Mouse (Mus musculus) neural tube, embryonic 12.5 days (tissue): Measurements from ENCODE around the gene Bnip1. TPM values are rescaled to one million over a fixed set of nuclear protein-coding genes. Genes with fewer than 3 reads are reported as not detected.

Experiments used
- ATAC-seq: fragments of 200-750 bp; cut with Nextera tagmentation; 2 replicates; pipeline ENCODE4 v1.8.0; 2017; ENCODE audit warnings: low read depth, mild to moderate bottlenecking, moderate TSS enrichment, moderate library complexity; ENCODE audit not compliant: low FRiP score
- H3K27ac ChIP-seq: fragments of 300-500 bp; sonication (generic); 2 replicates; pipeline ENCODE4 v1.5.1; 2016
- H3K27me3 ChIP-seq: fragments of 300-500 bp; sonication (generic); replicated peaks from 2 replicates; pipeline ENCODE4 v1.6.1; 2016; ENCODE audit warnings: mild to moderate bottlenecking
- H3K36me3 ChIP-seq: fragments of 300-500 bp; sonication (generic); 2 replicates; pipeline ENCODE4 v1.6.1; 2016; ENCODE audit warnings: mild to moderate bottlenecking
- H3K4me1 ChIP-seq: fragments of 300-500 bp; sonication (generic); 2 replicates; pipeline ENCODE4 v1.6.1; 2016
- H3K4me2 ChIP-seq: fragments of 300-500 bp; sonication (generic); replicated peaks from 2 replicates; pipeline ENCODE4 v1.6.1; 2016; ENCODE audit warnings: mild to moderate bottlenecking
- H3K4me3 ChIP-seq: fragments of 300-500 bp; sonication (generic); 2 replicates; pipeline ENCODE4 v1.5.1; 2016
- H3K9ac ChIP-seq: fragments of 300-500 bp; sonication (generic); 2 replicates; pipeline ENCODE4 v1.6.1; 2016; ENCODE audit warnings: mild to moderate bottlenecking
- H3K9me3 ChIP-seq: fragments of 300-500 bp; sonication (generic); 2 replicates; pipeline ENCODE4 v1.6.1; 2016; ENCODE audit warnings: mild to moderate bottlenecking
- WGBS: fragments of 180-500 bp; shearing (Covaris S2); methylation state at CpG from one replicate; pipeline ENCODE4 v1.1.7; 2016; 5-methylcytosine and 5-hydroxymethylcytosine counted together
- polyA plus RNA-seq: library from polyadenylated mRNA; unstranded; fragments of >200 nt; fragmentation: Nextera tagmentation; extraction: Ambion mirVana; gene quantifications from 2 replicates; pipeline ENCODE4 v1.2.1, GENCODE M21; 2016

The Bnip1 gene
- polyA plus RNA-seq, 1 experiment from 2014 or later, result 48.5 TPM

DNA sequence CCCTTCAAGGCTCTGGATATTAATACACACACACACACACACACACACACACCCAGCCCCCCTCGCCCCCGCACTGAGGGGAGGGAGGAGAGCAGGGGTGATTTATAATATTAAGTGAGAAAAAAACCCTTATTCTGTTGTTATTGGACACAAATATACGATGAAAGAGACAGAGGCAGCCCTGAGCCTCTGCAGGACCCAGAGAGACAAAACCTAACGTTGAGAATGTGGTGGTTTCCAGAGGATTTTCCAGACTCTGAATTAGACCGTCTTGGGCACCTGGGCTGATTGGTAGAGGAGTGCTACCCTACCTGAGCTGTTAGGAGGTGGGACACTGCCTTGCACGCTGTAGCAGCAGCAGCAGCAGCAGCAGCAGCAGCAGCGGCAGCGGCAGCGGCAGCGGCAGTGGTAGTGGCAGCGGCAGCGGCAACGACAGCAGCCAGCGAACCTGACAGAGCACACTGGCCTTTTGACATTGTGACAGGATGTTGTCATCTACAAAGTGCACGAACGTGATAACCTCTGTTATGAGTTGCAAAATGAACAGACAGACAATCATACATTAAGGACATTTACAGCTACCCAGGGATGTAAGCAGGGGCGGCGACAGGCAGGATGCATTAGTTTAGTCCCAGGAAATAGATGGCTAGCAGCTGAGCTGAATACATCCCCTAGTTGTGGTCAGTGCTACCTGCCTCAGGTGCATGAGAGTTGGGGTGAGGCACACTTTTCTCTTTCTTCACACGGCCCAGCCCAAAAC is 56.1 kb downstream of the Bnip1 start:
- 3% methylated on average over 19 of the region's 19 CpGs for WGBS
- ATAC-seq, result no peak
- no peak overlapping the region for H3K9ac ChIP-seq

DNA sequence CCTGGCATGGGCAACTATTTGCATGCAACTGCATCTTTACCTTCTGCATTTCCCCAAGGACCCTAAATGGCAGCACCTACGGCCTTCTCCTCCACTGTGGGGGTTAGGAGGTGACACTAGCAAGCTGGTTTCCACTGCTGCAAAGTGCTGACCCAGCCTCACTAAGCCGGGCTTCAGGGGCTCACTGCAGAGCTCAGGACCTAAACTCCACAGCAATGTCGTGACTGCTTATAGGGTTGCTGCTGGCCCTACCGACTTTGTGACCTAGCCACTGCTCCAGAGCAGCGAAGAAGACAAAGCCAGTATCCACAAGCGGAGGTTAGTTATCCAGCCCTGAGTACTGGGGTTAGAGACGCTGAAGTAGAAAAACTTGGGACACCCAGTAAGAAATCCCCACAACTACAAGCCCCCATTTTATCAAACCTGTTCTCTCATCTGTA is 56.7 kb downstream of the Bnip1 start:
- Histone ChIP-seq H3K9me3 (no peaks in the 10 kb centered on the region), H3K36me3 (no peaks in the 10 kb centered on the region), H3K4me1 (peaks cover 10% of the 10 kb centered on the region; the same call in 1 of the 2 replicates), H3K27ac (no peak overlapping the region), H3K4me3 (no peak overlapping the region), H3K4me2 (no peak overlapping the region), H3K9ac (no peak overlapping the region), H3K27me3 (peaks cover 92% of the 10 kb centered on the region)
- ATAC-seq, result no peak
- WGBS, result 4% methylated on average over 7 of the region's 7 CpGs

More for the DNA sequence above, 56.1 kb downstream of the Bnip1 start:
- H3K4me3 ChIP-seq, result no peak overlapping the region
- no peak overlapping the region for H3K4me2 ChIP-seq
- no peaks in the 10 kb centered on the region for H3K9me3 ChIP-seq
- H3K27ac ChIP-seq, result no peak overlapping the region
- H3K36me3 ChIP-seq, result no peaks in the 10 kb centered on the region
- peaks cover 10% of the 10 kb centered on the region; the same call in 1 of the 2 replicates for H3K4me1 ChIP-seq
- peaks cover 91% of the 10 kb centered on the region for H3K27me3 ChIP-seq

GRCm38 (mm10) chr17:26838191-26838910 is 57.5 kb downstream of the Bnip1 start:
- Histone ChIP-seq H3K4me2 (no peak overlapping the region), H3K4me3 (no peak overlapping the region), H3K36me3 (no peaks in the 10 kb centered on the region), H3K27ac (no peak overlapping the region), H3K27me3 (peaks cover 99% of the 10 kb centered on the region), H3K9ac (no peak overlapping the region), H3K4me1 (peaks cover 10% of the 10 kb centered on the region; the same call in 1 of the 2 replicates), H3K9me3 (no peaks in the 10 kb centered on the region)
- no peak for ATAC-seq
- under 1% methylated on average over 37 of the region's 37 CpGs for WGBS

- ATAC-seq, result no peak
- H3K4me2 ChIP-seq, result peak overlapping the region; percentile 25; the same call in 1 of the 2 replicates
- H3K27me3 ChIP-seq, result peaks cover 100% of the 10 kb centered on the region
- no peaks in the 10 kb centered on the region for H3K36me3 ChIP-seq
- peak overlapping the region; percentile 11 for H3K4me3 ChIP-seq
- no peak overlapping the region for H3K9ac ChIP-seq
- 1% methylated on average over 87 of the region's 87 CpGs for WGBS
- no peaks in the 10 kb centered on the region for H3K9me3 ChIP-seq
- peaks cover 10% of the 10 kb centered on the region; the same call in 1 of the 2 replicates for H3K4me1 ChIP-seq
- no peak overlapping the region for H3K27ac ChIP-seq
Observed at GRCm38 (mm10) chr17:26838911-26839717, 58.2 kb downstream of the Bnip1 start.

- Histone ChIP-seq H3K4me1 (peaks cover 15% of the 10 kb centered on the region), H3K9ac (no peak overlapping the region), H3K27me3 (peaks cover 100% of the 10 kb centered on the region), H3K9me3 (no peaks in the 10 kb centered on the region), H3K4me3 (peak overlapping the region; percentile 11; the same call in 1 of the 2 replicates), H3K36me3 (no peaks in the 10 kb centered on the region), H3K4me2 (peak overlapping the region; percentile 25; the same call in 1 of the 2 replicates), H3K27ac (no peak overlapping the region)
- 1% methylated on average over 26 of the region's 26 CpGs for WGBS
- ATAC-seq, result no peak
Observed at GRCm38 (mm10) chr17:26839718-26840438, 59.0 kb downstream of the Bnip1 start.

- Histone ChIP-seq H3K27me3 (peaks cover 100% of the 10 kb centered on the region), H3K9ac (no peak overlapping the region), H3K4me3 (no peak overlapping the region), H3K9me3 (no peaks in the 10 kb centered on the region), H3K36me3 (no peaks in the 10 kb centered on the region), H3K4me1 (peaks cover 15% of the 10 kb centered on the region), H3K27ac (no peak overlapping the region), H3K4me2 (no peak overlapping the region)
- WGBS, result 2% methylated on average over 9 of the region's 9 CpGs
- no peak for ATAC-seq
Observed at GRCm38 (mm10) chr17:26840439-26840780, 59.5 kb downstream of the Bnip1 start.

DNA sequence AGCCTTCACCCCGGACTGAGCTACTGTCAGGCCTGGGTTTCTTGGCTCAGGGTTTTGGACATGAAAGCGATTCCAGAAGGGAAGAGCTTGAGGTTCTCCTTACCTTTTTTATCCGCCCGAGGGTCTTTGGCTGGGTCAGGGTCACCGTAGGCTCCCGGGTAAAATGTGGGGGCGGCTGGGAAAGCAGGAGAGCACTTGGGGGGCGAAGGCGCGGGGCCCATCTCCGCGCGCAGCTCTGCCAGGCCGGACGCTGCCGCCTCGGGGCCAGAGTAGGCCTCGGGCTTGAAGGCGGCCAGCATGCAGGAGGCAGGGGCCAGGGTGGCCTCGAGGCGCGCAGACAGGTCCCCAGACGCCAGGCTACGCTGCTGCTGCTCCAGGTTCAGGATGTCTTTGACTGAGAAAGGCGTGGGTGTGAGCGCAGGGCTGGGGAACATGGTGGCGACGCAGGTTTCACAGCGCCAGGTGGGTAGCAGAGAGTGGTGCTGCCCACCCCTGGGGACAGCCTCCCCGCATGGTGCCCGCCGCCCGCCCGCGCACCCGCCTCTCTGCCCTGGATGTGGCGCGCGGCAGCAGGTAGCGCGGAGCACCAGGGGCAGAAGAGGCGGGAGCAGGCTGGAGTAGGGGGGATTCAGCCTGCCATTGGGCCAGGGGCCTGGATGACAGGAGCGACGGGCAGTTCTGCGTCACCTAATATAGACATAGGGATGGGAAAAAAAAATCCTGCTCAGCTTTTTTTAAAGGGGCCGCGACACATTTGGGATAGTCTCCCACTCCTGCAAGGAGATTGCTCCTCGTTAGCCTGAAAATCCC is 60.3 kb downstream of the Bnip1 start:
- peaks cover 15% of the 10 kb centered on the region for H3K4me1 ChIP-seq
- under 1% methylated on average over 48 of the region's 48 CpGs for WGBS
- H3K9ac ChIP-seq, result no peak overlapping the region
- no peak overlapping the region for H3K27ac ChIP-seq
- H3K4me2 ChIP-seq, result no peak overlapping the region
- 0 out of 2 replicates have a peak overlapping the region, but pooled peaks have one; percentile 3 for H3K4me3 ChIP-seq
- ATAC-seq, result no peak
- no peaks in the 10 kb centered on the region for H3K9me3 ChIP-seq
- H3K36me3 ChIP-seq, result no peaks in the 10 kb centered on the region
- peaks cover 99% of the 10 kb centered on the region for H3K27me3 ChIP-seq

DNA sequence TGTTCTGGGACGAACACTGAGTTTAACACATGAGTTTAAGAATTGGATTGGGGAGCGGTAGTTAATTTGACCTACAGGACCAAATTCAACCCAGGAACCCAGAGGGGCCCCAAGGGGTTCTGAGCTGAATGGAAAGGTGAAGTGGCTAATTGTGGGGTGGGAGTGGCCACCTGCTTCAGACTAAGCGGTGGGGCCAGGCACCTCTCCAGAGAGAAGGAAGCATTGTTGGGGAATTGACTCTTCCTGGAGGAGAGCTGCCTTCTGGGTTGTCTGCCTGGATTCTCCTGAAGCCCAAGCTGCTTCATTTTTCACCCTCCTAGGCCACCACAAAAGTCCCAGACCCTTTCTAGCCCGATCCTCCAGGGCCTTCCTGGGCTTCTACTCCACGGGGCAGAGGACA is 61.1 kb downstream of the Bnip1 start:
- Histone ChIP-seq H3K27me3 (peaks cover 95% of the 10 kb centered on the region), H3K9me3 (no peaks in the 10 kb centered on the region), H3K36me3 (no peaks in the 10 kb centered on the region), H3K4me2 (no peak overlapping the region), H3K9ac (no peak overlapping the region), H3K4me1 (peaks cover 15% of the 10 kb centered on the region), H3K4me3 (no peak overlapping the region), H3K27ac (no peak overlapping the region)
- WGBS, result under 1% methylated on average over 5 of the region's 5 CpGs
- ATAC-seq, result no peak

Other genes starting within 250 kb of the Bnip1 start
- gene Ergic1, start 219.6 kb upstream of the Bnip1 start, polyA plus RNA-seq, result 85.1 and 86.8 TPM in 2 replicates
- 33.6 and 36.8 TPM in 2 replicates for gene Dusp1, start 218.9 kb upstream of the Bnip1 start, polyA plus RNA-seq
- 109 and 112 TPM in 2 replicates for gene Atp6v0e, start 117.8 kb upstream of the Bnip1 start, polyA plus RNA-seq
- 5.0 and 7.9 TPM in 2 replicates for gene Crebrf, start 65.4 kb upstream of the Bnip1 start, polyA plus RNA-seq
- gene Nkx2-5, start 63.9 kb downstream of the Bnip1 start, polyA plus RNA-seq, result 0.22 TPM in 1 of 2 replicates, not detected in the other
- 6.0 and 7.0 TPM in 2 replicates for gene Kifc5b, start 136.0 kb downstream of the Bnip1 start, polyA plus RNA-seq
- gene Phf1, start 152.0 kb downstream of the Bnip1 start, polyA plus RNA-seq, result 14.5 and 15.9 TPM in 2 replicates
- 151 and 153 TPM in 2 replicates for gene Cuta, start 158.5 kb downstream of the Bnip1 start, polyA plus RNA-seq
- gene Syngap1, start 160.2 kb downstream of the Bnip1 start, polyA plus RNA-seq, result 2.6 and 3.5 TPM in 2 replicates
- gene Zbtb9, start 192.1 kb downstream of the Bnip1 start, polyA plus RNA-seq, result 17.6 and 19.4 TPM in 2 replicates
- 2.5 and 3.0 TPM in 2 replicates for gene Bak1, start 247.9 kb downstream of the Bnip1 start, polyA plus RNA-seq